Mouse (Mus musculus) common myeloid progenitor, adult 5-6 weeks (primary cell): ENCODE results near the gene Cdc6. TPM values are rescaled to one million over a fixed set of nuclear protein-coding genes. Genes with fewer than 3 reads are reported as not detected.

ENCODE experiments used
- ATAC-seq: replicated peaks from 2 replicates; pipeline ENCODE4 v1.8.0; 2016; ENCODE audit warnings: low read depth, mild to moderate bottlenecking, moderate TSS enrichment, inconsistent platforms; ENCODE audit not compliant: poor library complexity, severe bottlenecking
- total RNA-seq: library from RNA; stranded (forward); fragments of 200-1000, 187-1606 nt; gene quantifications from 2 replicates; pipeline ENCODE4 v1.2.3, GENCODE M21; 2017

The Cdc6 gene
- 41.1 and 47.2 TPM in 2 replicates for total RNA-seq

GRCm38 (mm10) chr11:98907437-98908173 lies at the start of gene Cdc6:
Gene Cdc6 (plus strand): TSS chr11:98907801.
- ATAC-seq, result peak; percentile 89

GRCm38 (mm10) chr11:98858759-98859731 lies 48.6 kb upstream of the Cdc6 start:
- peak; percentile 73 for ATAC-seq

- ATAC-seq, result peak; percentile 89
These were observed 44.4 kb upstream of the Cdc6 start, which contains the start of gene Wipf2 for GRCm38 (mm10) chr11:98863028-98863750. Gene Wipf2 (plus strand): TSS chr11:98863638.

- peak; percentile 20 for ATAC-seq
These were observed 43.7 kb upstream of the Cdc6 start for GRCm38 (mm10) chr11:98863751-98864429.

- no peak for ATAC-seq
These were observed 40.3 kb upstream of the Cdc6 start for GRCm38 (mm10) chr11:98867293-98867692.

- no peak for ATAC-seq
These were observed 37.7 kb upstream of the Cdc6 start for GRCm38 (mm10) chr11:98869906-98870305.

- no peak for ATAC-seq
These were observed 36.8 kb upstream of the Cdc6 start for GRCm38 (mm10) chr11:98870791-98871190.

DNA sequence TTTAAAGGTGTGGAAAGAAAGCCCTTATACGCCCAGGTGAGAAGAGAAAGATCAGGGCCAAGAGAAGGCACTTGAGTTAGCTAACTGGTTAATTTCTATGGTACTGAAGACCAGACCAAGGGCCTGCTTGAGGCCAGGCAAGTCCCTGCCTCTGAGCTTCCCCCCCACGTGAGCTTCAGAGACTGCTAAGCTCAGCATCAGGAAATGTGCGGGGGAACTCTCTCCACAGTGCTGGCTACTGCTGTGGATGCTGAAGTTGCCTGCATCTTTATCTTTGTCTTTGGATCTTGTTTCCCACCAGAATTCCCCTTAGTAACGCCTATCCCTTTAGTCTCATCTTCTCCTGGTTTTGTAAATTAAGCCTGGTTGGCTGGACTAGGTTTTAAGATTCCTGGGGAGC lies 36.2 kb upstream of the Cdc6 start:
- ATAC-seq, result no peak

- ATAC-seq, result no peak
These were observed 35.6 kb upstream of the Cdc6 start for GRCm38 (mm10) chr11:98872040-98872439.

GRCm38 (mm10) chr11:98873900-98874299 lies 33.7 kb upstream of the Cdc6 start:
- peak; percentile 65 for ATAC-seq

DNA sequence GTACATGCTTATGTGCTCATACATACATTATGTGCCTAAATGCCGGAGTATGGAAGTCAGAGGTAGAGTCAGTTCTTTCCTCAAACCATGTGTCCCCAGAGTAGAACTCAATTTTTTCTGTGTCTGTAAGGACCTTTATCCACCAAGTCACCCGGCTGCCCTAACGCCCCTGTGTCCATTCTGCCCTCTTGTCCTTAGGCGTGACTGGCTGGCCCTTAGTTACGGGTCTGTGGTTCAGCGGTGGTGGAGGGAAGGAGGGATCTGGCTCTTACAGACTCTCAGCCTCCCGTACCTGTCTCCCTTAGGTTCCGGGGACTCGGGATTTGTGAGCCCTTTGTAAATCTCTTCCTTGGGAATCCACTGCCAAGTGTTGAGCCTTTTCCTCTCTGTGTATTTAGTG lies 30.6 kb upstream of the Cdc6 start:
- no peak for ATAC-seq

DNA sequence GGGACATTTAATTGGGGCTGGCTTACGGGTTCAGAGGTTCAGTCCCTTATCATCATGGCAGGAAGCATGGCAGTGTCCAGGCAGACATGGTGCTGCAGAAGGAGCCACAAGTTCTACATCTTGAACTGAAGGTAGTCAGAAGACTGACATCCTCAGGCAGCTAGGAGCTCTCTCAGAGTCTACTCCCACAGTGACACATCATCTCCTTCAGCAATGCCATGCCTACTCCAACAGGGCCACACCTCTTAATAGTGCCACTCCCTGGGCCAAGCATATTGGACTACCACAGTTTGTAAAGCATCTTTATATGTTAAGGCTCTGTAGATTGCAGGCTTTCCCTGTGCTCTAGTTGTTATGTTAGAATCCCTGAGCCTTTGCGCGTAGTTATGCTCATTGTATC lies 19.9 kb upstream of the Cdc6 start:
- ATAC-seq, result no peak

DNA sequence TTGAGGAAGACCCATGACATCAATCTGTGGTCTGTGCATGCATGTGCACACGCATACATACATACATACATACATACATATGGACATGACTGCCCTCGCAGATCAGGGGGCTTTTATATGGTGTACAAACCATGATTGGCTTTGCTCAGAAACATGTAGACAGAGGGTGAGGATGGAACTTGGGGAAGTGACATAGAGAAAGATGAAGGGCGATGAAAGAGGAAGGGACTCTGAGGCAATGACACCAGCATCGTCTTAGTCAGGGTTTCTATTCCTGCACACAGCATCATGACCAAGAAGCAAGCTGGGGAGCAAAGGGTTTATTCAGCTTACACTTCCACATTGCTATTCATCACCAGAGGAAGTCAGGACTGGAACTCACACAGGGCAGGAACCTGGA lies 18.5 kb upstream of the Cdc6 start:
- ATAC-seq, result no peak

- no peak for ATAC-seq
These were observed 17.6 kb upstream of the Cdc6 start for GRCm38 (mm10) chr11:98889977-98890376.

DNA sequence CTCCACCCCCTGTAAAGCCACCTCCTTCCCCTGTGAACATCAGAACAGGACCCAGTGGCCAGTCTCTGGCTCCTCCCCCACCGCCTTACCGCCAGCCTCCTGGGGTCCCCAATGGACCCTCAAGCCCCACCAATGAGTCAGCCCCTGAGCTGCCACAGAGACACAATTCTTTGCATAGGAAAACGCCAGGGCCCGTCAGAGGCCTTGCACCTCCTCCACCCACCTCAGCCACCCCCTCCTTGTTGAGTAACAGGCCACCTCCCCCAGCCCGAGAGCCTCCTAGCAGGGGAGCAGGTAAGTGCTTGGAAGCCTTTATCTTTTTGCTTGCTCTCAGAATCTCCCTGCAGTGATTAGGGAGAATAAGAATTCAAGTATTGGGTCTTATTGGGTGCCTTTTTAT lies 15.2 kb upstream of the Cdc6 start:
- no peak for ATAC-seq

GRCm38 (mm10) chr11:98900529-98901125 lies 7.0 kb upstream of the Cdc6 start:
- peak; percentile 64 for ATAC-seq

DNA sequence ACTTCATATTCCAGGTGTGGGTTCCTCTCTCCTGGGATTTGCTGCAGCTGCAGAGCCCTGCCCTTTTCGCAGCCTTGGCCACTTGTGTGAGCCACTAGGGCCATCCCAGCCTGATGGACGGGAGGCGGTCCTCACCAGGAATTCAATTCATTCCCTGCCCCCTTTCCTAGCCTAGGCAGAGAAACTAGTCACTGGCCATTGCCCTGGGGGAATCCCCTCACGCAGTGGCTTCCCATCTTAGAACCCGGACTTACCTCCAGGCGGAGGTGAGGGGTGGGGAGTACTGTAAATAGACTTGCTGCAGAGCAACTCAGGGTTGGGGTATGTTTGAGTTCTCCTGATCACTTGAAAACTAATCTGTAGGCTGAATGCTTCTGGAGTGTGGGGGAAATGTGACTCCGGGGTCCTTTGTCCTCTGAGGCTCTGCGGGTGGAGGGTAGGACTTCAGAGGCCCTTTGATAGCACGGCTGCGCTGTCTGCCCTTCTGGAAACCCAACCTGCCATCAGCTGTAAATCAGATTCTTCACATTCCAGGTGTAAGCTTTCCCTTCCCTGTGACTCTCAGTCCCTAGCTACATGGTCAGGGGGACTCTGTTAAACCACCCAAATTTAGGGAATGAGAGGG lies 4.9 kb upstream of the Cdc6 start:
- ATAC-seq, result no peak

GRCm38 (mm10) chr11:98904577-98904976 lies 3.0 kb upstream of the Cdc6 start:
- ATAC-seq, result no peak; the same call in 1 of the 2 replicates

DNA sequence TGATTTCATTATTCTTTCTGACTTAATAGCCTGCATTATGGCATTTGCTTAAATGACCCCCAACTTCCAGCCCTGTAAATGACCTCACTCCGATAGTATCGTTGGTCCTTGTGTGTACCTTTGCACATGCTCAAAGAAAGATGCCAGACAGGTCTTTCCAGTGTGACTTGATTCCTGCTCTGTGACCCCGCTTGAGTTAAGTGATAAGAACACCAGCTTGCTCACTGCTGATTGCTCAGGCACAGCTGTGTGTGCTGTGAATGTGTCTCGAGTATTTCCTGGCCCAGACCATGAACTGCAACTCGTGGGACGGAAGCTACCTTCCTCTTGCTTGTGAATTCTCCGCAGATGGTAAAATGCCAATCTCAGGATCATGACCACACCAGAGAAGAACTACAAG lies 2.6 kb upstream of the Cdc6 start:
- no peak for ATAC-seq
